Mouse (Mus musculus): ENCODE measurements around the gene Zmym2.

- TF ChIP-seq TAL1 (IDR thresholded peaks at IDR 0.05; ENCODE audit: low read length) (no peak), GATA1 (IDR thresholded peaks at IDR 0.05; ENCODE audit: low read length) (no peak)
Observed at GRCm38 (mm10) chr14:56873525-56873924, 12.9 kb upstream of the Zmym2 start.

All from erythroblast, embryonic 14.5 days (primary cell).